Mouse (Mus musculus) lung, adult 2 months (tissue): Measurements from ENCODE around the gene Dpp7.

Experiments used
- CTCF ChIP-seq: fragments of 200-500 bp; IDR thresholded peaks from 2 replicates; pipeline ENCODE4 v1.5.1; 2011; ENCODE audit warnings: mild to moderate bottlenecking, low read length, control low read depth; ENCODE audit not compliant: insufficient read depth
- POLR2A ChIP-seq: fragments of 200-500 bp; IDR thresholded peaks from 2 replicates; pipeline ENCODE4 v1.6.1; 2011; ENCODE audit warnings: low read depth, mild to moderate bottlenecking, control low read depth, low read length, borderline replicate concordance; ENCODE audit errors: extremely low read depth

GRCm38 (mm10) chr2:25310180-25310579, 46.0 kb downstream of the Dpp7 start:
- TF ChIP-seq POLR2A (no peak), CTCF (no peak)
